Mouse (Mus musculus) layer of hippocampus, postnatal 25 days (tissue): ENCODE measurements at regions not wholly inside any gene's neighbourhood (a gene's known extent, or its start where the extent isn't known, plus 50 kb on each side); places are given as distances from the start of the nearest gene placed in this dataset.

ENCODE experiments used
- DNase-seq, 2 experiments: peaks; one replicate each; pipeline ENCODE4 v3.0.0; 2022; ENCODE audit warnings: mixed read lengths in 2 of 2, low spot score in 1 of 2; ENCODE audit errors: extremely low spot score in 1 of 2

GRCm38 (mm10) chr11:19346276-19346826, 327.6 kb upstream of the Meis1 start:
- no peak for DNase-seq

GRCm38 (mm10) chr11:19350331-19351242, 331.8 kb upstream of the Meis1 start:
- DNase-seq, result no peak

GRCm38 (mm10) chr11:19351243-19351787, 332.5 kb upstream of the Meis1 start:
- no peak for DNase-seq

- DNase-seq, result no peak
These were observed 334.9 kb upstream of the Meis1 start for GRCm38 (mm10) chr11:19353706-19354105.

GRCm38 (mm10) chr11:19355179-19355578, 336.4 kb upstream of the Meis1 start:
- no peak for DNase-seq

GRCm38 (mm10) chr11:19356151-19356550, 337.4 kb upstream of the Meis1 start:
- no peak for DNase-seq

GRCm38 (mm10) chr11:19369152-19369551, 350.4 kb upstream of the Meis1 start:
- DNase-seq, result no peak

GRCm38 (mm10) chr11:19373476-19373875, 354.7 kb upstream of the Meis1 start:
- DNase-seq, result no peak

GRCm38 (mm10) chr11:19380935-19381334, 362.1 kb upstream of the Meis1 start:
- DNase-seq, result no peak

- no peak for DNase-seq
These were observed 370.4 kb upstream of the Meis1 start for GRCm38 (mm10) chr11:19389136-19389535.

- DNase-seq, result no peak
These were observed 373.4 kb upstream of the Meis1 start for GRCm38 (mm10) chr11:19392190-19392589.

GRCm38 (mm10) chr11:19394372-19394771, 375.6 kb upstream of the Meis1 start:
- DNase-seq, result no peak

- no peak for DNase-seq
These were observed 381.6 kb upstream of the Meis1 start for GRCm38 (mm10) chr11:19400396-19400795.

- no peak for DNase-seq
These were observed 401.4 kb upstream of the Meis1 start for GRCm38 (mm10) chr11:19420143-19420542.

GRCm38 (mm10) chr11:19423268-19423667, 404.5 kb upstream of the Meis1 start:
- no peak for DNase-seq

- DNase-seq, result peak; percentile 11 to 27
These were observed 405.3 kb upstream of the Meis1 start for GRCm38 (mm10) chr11:19423841-19424815.

- DNase-seq, result no peak
These were observed 408.8 kb upstream of the Meis1 start for GRCm38 (mm10) chr11:19427559-19427958.

- no peak for DNase-seq
These were observed 415.2 kb upstream of the Meis1 start for GRCm38 (mm10) chr11:19433680-19434619.

- no peak for DNase-seq
These were observed 419.6 kb upstream of the Meis1 start for GRCm38 (mm10) chr11:19438385-19438784.
